Mouse (Mus musculus): ENCODE measurements around the gene Cacybp.

Cacybp gene

GRCm38 (mm10) chr1:160212703-160213669 lies at the start of gene Cacybp:
Gene Cacybp, minus strand, starts transcription at chr1:160212875.
- peak; percentile 93 for ATAC-seq (ENCODE audit: low TSS enrichment)

- ATAC-seq (ENCODE audit: low TSS enrichment), result no peak
Observed at GRCm38 (mm10) chr1:160262415-160262814, 49.7 kb upstream of the Cacybp start.

- no peak for ATAC-seq (ENCODE audit: low TSS enrichment)
Observed at GRCm38 (mm10) chr1:160261849-160262248, 49.2 kb upstream of the Cacybp start.

- ATAC-seq (ENCODE audit: low TSS enrichment), result no peak
Observed at GRCm38 (mm10) chr1:160260605-160261004, 47.9 kb upstream of the Cacybp start.

- no peak for ATAC-seq (ENCODE audit: low TSS enrichment)
Observed at GRCm38 (mm10) chr1:160259884-160260283, 47.2 kb upstream of the Cacybp start.

GRCm38 (mm10) chr1:160253108-160253507 lies 40.4 kb upstream of the Cacybp start:
- no peak for ATAC-seq (ENCODE audit: low TSS enrichment)

GRCm38 (mm10) chr1:160251388-160252007 lies 38.8 kb upstream of the Cacybp start:
- no peak for ATAC-seq (ENCODE audit: low TSS enrichment)

GRCm38 (mm10) chr1:160250782-160251181 lies 38.1 kb upstream of the Cacybp start:
- ATAC-seq (ENCODE audit: low TSS enrichment), result peak; percentile 64

- ATAC-seq (ENCODE audit: low TSS enrichment), result peak; percentile 36; the same call in 1 of the 2 replicates
Observed at GRCm38 (mm10) chr1:160249786-160250185, 37.1 kb upstream of the Cacybp start.

- ATAC-seq (ENCODE audit: low TSS enrichment), result no peak
Observed at GRCm38 (mm10) chr1:160247473-160247872, 34.8 kb upstream of the Cacybp start.

GRCm38 (mm10) chr1:160246844-160247243 lies 34.2 kb upstream of the Cacybp start:
- ATAC-seq (ENCODE audit: low TSS enrichment), result no peak

- no peak for ATAC-seq (ENCODE audit: low TSS enrichment)
Observed at GRCm38 (mm10) chr1:160245954-160246353, 33.3 kb upstream of the Cacybp start.

- no peak for ATAC-seq (ENCODE audit: low TSS enrichment)
Observed at GRCm38 (mm10) chr1:160244689-160245088, 32.0 kb upstream of the Cacybp start.

- no peak for ATAC-seq (ENCODE audit: low TSS enrichment)
Observed at GRCm38 (mm10) chr1:160240091-160240490, 27.4 kb upstream of the Cacybp start.

- ATAC-seq (ENCODE audit: low TSS enrichment), result no peak
Observed at GRCm38 (mm10) chr1:160238852-160239443, 26.3 kb upstream of the Cacybp start.

- peak; percentile 72 for ATAC-seq (ENCODE audit: low TSS enrichment)
Observed at GRCm38 (mm10) chr1:160237981-160238380, 25.3 kb upstream of the Cacybp start.

- no peak for ATAC-seq (ENCODE audit: low TSS enrichment)
Observed at GRCm38 (mm10) chr1:160233921-160234320, 21.2 kb upstream of the Cacybp start.

GRCm38 (mm10) chr1:160232113-160232512 lies 19.4 kb upstream of the Cacybp start:
- ATAC-seq (ENCODE audit: low TSS enrichment), result no peak

- no peak for ATAC-seq (ENCODE audit: low TSS enrichment)
Observed at GRCm38 (mm10) chr1:160231013-160231412, 18.3 kb upstream of the Cacybp start.

GRCm38 (mm10) chr1:160227850-160228249 lies 15.2 kb upstream of the Cacybp start:
- ATAC-seq (ENCODE audit: low TSS enrichment), result no peak

- no peak for ATAC-seq (ENCODE audit: low TSS enrichment)
Observed at GRCm38 (mm10) chr1:160227196-160227595, 14.5 kb upstream of the Cacybp start.

GRCm38 (mm10) chr1:160224093-160224492 lies 11.4 kb upstream of the Cacybp start:
- ATAC-seq (ENCODE audit: low TSS enrichment), result no peak
